Mouse (Mus musculus) megakaryocyte-erythroid progenitor cell, adult 5 weeks (primary cell): Measurements from ENCODE around the gene Tcf21. TPM values are rescaled to one million over a fixed set of nuclear protein-coding genes. Genes with fewer than 3 reads are reported as not detected.

Experiments used
- polyA plus RNA-seq: library from polyadenylated mRNA; stranded (reverse); fragments of >175 nt; gene quantifications from 2 replicates; pipeline ENCODE4 v1.2.3, GENCODE M21; 2012

Gene Tcf21
- polyA plus RNA-seq, result not detected in 2 replicates

DNA sequence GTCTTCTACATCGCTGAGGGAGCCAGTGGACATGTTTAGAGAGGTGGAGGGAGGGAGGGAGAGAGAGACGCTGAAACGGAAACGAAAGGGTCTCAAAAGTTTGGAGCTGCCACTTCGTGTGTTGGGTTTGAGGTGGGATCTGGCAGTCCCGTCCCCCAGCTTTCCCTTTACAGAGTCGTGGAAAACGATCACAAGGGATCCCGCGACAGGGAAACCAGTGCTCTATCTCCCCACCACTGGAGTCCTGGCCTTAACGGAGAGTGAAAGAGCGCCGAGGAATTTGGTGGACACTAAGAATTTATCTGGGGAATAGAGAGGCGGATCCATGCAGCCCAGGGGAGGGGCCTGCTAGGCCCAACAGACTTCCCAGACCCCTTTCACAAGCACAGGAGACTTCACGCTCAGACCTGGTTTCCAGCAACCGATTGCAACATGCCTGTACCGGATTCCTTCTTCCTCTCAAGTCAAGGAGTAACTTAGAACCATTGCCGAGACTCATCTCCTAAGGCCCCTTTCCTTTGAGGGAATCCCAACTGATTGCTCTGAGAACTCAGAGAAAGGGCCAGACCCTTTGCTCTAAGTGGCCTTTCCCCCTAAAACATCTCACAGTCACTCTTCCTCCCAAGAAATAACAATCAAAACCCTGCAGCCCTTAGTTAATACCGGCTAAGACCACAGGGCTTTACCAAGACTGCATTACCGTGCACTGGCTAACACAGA is at the start of gene Tcf21:
Gene Tcf21, minus strand, starts transcription at position 304 of the 720 bp plus-strand sequence.

Other genes starting within 250 kb of the Tcf21 start
- gene Slc2a12, start 175.2 kb downstream of the Tcf21 start, polyA plus RNA-seq, result not detected in 2 replicates
- 35.9 and 41.8 TPM in 2 replicates for gene Tbpl1, start 88.2 kb downstream of the Tcf21 start, polyA plus RNA-seq